Mouse (Mus musculus) layer of hippocampus, adult 11-12 months (tissue): ENCODE results near the gene Serf2.
"Not testable (repeated sequence)": the region's sequence is repeated elsewhere in the genome, so short reads cannot be mapped to it uniquely, and the experiment has no call there.

Experiments
- DNase-seq: peaks from one replicate; pipeline ENCODE4 v3.0.0; 2022; ENCODE audit warnings: low spot score

Serf2 gene

GRCm38 (mm10) chr2:121448136-121448535 is 859 bp upstream of the Serf2 start:
- DNase-seq = no peak

GRCm38 (mm10) chr2:121449545-121450011 is 583 bp downstream of the Serf2 start:
- DNase-seq = no peak

GRCm38 (mm10) chr2:121450093-121450492 is 1.1 kb downstream of the Serf2 start:
- DNase-seq = no peak

GRCm38 (mm10) chr2:121452361-121452760 is 3.4 kb downstream of the Serf2 start:
- no peak for DNase-seq

- no peak for DNase-seq
These were observed 4.0 kb downstream of the Serf2 start, which contains the start of gene Hypk for GRCm38 (mm10) chr2:121452990-121453389. Hypk (plus strand) TSS chr2:121453290.

GRCm38 (mm10) chr2:121453917-121454316 is 4.9 kb downstream of the Serf2 start:
- DNase-seq = no peak

- DNase-seq = no peak
These were observed 6.5 kb downstream of the Serf2 start for GRCm38 (mm10) chr2:121455534-121455933.

- peak; percentile 80 for DNase-seq
These were observed 8.0 kb downstream of the Serf2 start, which contains the start of gene Serinc4 for GRCm38 (mm10) chr2:121456692-121457642. Serinc4 (minus strand) TSS chr2:121456781.

GRCm38 (mm10) chr2:121460071-121460470 is 11.1 kb downstream of the Serf2 start:
- DNase-seq = no peak

- DNase-seq = not testable (repeated sequence)
These were observed 20.0 kb downstream of the Serf2 start for GRCm38 (mm10) chr2:121468982-121469381.

- not testable (repeated sequence) for DNase-seq
These were observed 23.8 kb downstream of the Serf2 start for GRCm38 (mm10) chr2:121472783-121473182.

GRCm38 (mm10) chr2:121473301-121474179 is 24.5 kb downstream of the Serf2 start, which contains the start of gene Mfap1b:
Mfap1b (minus strand) TSS chr2:121474067.
- DNase-seq = peak; percentile 86

- DNase-seq = no peak
These were observed 25.2 kb downstream of the Serf2 start for GRCm38 (mm10) chr2:121474180-121474535.

GRCm38 (mm10) chr2:121475306-121475705 is 26.3 kb downstream of the Serf2 start:
- not testable (repeated sequence) for DNase-seq

GRCm38 (mm10) chr2:121477491-121478266 is 28.7 kb downstream of the Serf2 start:
- DNase-seq = no peak

- no peak for DNase-seq
These were observed 31.5 kb downstream of the Serf2 start for GRCm38 (mm10) chr2:121480498-121480897.

- not testable (repeated sequence) for DNase-seq
These were observed 31.9 kb downstream of the Serf2 start for GRCm38 (mm10) chr2:121480916-121481315.

GRCm38 (mm10) chr2:121483576-121483975 is 34.6 kb downstream of the Serf2 start:
- DNase-seq = no peak

- not testable (repeated sequence) for DNase-seq
These were observed 35.4 kb downstream of the Serf2 start for GRCm38 (mm10) chr2:121484403-121484802.

- DNase-seq = not testable (repeated sequence)
These were observed 52.6 kb downstream of the Serf2 start for GRCm38 (mm10) chr2:121501550-121501949.
